Mouse (Mus musculus): ENCODE results near the gene Ints2. TPM values are rescaled to one million over a fixed set of nuclear protein-coding genes. Genes with fewer than 3 reads are reported as not detected.

The Ints2 gene
- polyA plus RNA-seq, 1 experiment from 2014 or later, result 43.3 TPM

Other genes with a start within 250 kb of the Ints2 start
- 8.7 and 12.4 TPM in 2 replicates for gene Brip1, start 56.4 kb downstream of the Ints2 start, polyA plus RNA-seq (2016; fragmentation: Nextera tagmentation; extraction: Ambion mirVana)
- 5.9 and 7.4 TPM in 2 replicates for gene Med13, start 100.0 kb upstream of the Ints2 start, polyA plus RNA-seq (2016; fragmentation: Nextera tagmentation; extraction: Ambion mirVana)
- gene Rnft1, start 227.1 kb upstream of the Ints2 start, polyA plus RNA-seq (2016; fragmentation: Nextera tagmentation; extraction: Ambion mirVana), result 19.7 and 25.1 TPM in 2 replicates